Mouse (Mus musculus) kidney, postnatal 14 days (tissue): ENCODE measurements at regions not wholly inside any gene's neighbourhood (a gene's known extent, or its start where the extent isn't known, plus 50 kb on each side); places are given as distances from the start of the nearest gene placed in this dataset.
A peak's percentile ranks its signal among the peaks of the same experiment; 100 is the strongest.

Source experiments
- DNase-seq: peaks from one replicate; pipeline ENCODE4 v3.0.0; 2022; ENCODE audit warnings: mixed read lengths

- no peak for DNase-seq
Measured at GRCm38 (mm10) chr13:47298010-47298409, 175.6 kb downstream of the Rnf144b start.

GRCm38 (mm10) chr13:47300486-47300885 is 178.0 kb downstream of the Rnf144b start:
- no peak for DNase-seq

GRCm38 (mm10) chr13:47301070-47301469 is 178.6 kb downstream of the Rnf144b start:
- peak; percentile 11 for DNase-seq

GRCm38 (mm10) chr13:47309492-47309891 is 187.0 kb downstream of the Rnf144b start:
- no peak for DNase-seq

GRCm38 (mm10) chr13:47310751-47311202 is 188.3 kb downstream of the Rnf144b start:
- DNase-seq, result no peak

- DNase-seq, result no peak
Measured at GRCm38 (mm10) chr13:47319549-47319948, 197.1 kb downstream of the Rnf144b start.

- DNase-seq, result no peak
Measured at GRCm38 (mm10) chr13:47321876-47322275, 199.4 kb downstream of the Rnf144b start.

- no peak for DNase-seq
Measured at GRCm38 (mm10) chr13:47335996-47336684, 213.7 kb downstream of the Rnf144b start.

- DNase-seq, result no peak
Measured at GRCm38 (mm10) chr13:47336865-47337441, 214.5 kb downstream of the Rnf144b start.

- no peak for DNase-seq
Measured at GRCm38 (mm10) chr13:47339411-47339810, 217.0 kb downstream of the Rnf144b start.

GRCm38 (mm10) chr13:47342361-47342760 is 219.9 kb downstream of the Rnf144b start:
- no peak for DNase-seq

GRCm38 (mm10) chr13:47345576-47345975 is 223.1 kb downstream of the Rnf144b start:
- DNase-seq, result peak; percentile 9

GRCm38 (mm10) chr13:47347835-47348234 is 225.4 kb downstream of the Rnf144b start:
- DNase-seq, result no peak

- peak; percentile 77 for DNase-seq
Measured at GRCm38 (mm10) chr13:47348517-47349145, 226.2 kb downstream of the Rnf144b start.

- no peak for DNase-seq
Measured at GRCm38 (mm10) chr13:47354446-47354845, 232.0 kb downstream of the Rnf144b start.

- no peak for DNase-seq
Measured at GRCm38 (mm10) chr13:47355169-47355568, 232.7 kb downstream of the Rnf144b start.

GRCm38 (mm10) chr13:47358986-47359385 is 236.5 kb downstream of the Rnf144b start:
- no peak for DNase-seq

- DNase-seq, result no peak
Measured at GRCm38 (mm10) chr13:47365776-47366175, 243.3 kb downstream of the Rnf144b start.

GRCm38 (mm10) chr13:47368041-47368823 is 245.8 kb downstream of the Rnf144b start:
- no peak for DNase-seq

GRCm38 (mm10) chr13:47374583-47374982 is 252.1 kb downstream of the Rnf144b start:
- no peak for DNase-seq

- no peak for DNase-seq
Measured at GRCm38 (mm10) chr13:47391023-47391422, 268.6 kb downstream of the Rnf144b start.

GRCm38 (mm10) chr13:47397726-47398350 is 275.4 kb downstream of the Rnf144b start:
- no peak for DNase-seq

- no peak for DNase-seq
Measured at GRCm38 (mm10) chr13:47398976-47399375, 276.5 kb downstream of the Rnf144b start.
